Mouse (Mus musculus) small intestine, adult 2 months (tissue): Measurements from ENCODE around the gene Sspo. TPM values are rescaled to one million over a fixed set of nuclear protein-coding genes. Genes with fewer than 3 reads are reported as not detected.

ENCODE experiments used
- H3K27ac ChIP-seq: fragments of 200-500 bp; 2 replicates; pipeline ENCODE4 v1.5.1; 2012; ENCODE audit warnings: low read depth, low read length, control low read depth, inconsistent platforms; ENCODE audit not compliant: insufficient read depth
- H3K27me3 ChIP-seq: fragments of 200-500 bp; 2 replicates; pipeline ENCODE4 v1.6.1; 2012; ENCODE audit warnings: mild to moderate bottlenecking, moderate library complexity, low read length, inconsistent platforms; ENCODE audit not compliant: control insufficient read depth, insufficient read depth
- H3K36me3 ChIP-seq: fragments of 200-500 bp; 2 replicates; pipeline ENCODE4 v1.6.1; 2012; ENCODE audit warnings: mild to moderate bottlenecking, low read length, control low read depth, inconsistent platforms; ENCODE audit not compliant: control insufficient read depth, insufficient read depth
- H3K4me1 ChIP-seq: fragments of 200-500 bp; 2 replicates; pipeline ENCODE4 v1.6.1; 2012; ENCODE audit warnings: low read length, inconsistent platforms, mixed read lengths; ENCODE audit not compliant: control insufficient read depth, insufficient read depth, insufficient read length
- H3K4me3 ChIP-seq: fragments of 200-500 bp; 2 replicates; pipeline ENCODE4 v1.5.1; 2012; ENCODE audit warnings: low read depth, mild to moderate bottlenecking, control low read depth, inconsistent platforms, low read length, moderate library complexity
- CTCF ChIP-seq: fragments of 200-500 bp; IDR thresholded peaks from 2 replicates; pipeline ENCODE4 v1.5.1; 2012; ENCODE audit warnings: low read depth, mild to moderate bottlenecking, control low read depth, inconsistent platforms, low read length, moderate library complexity, mixed read lengths; ENCODE audit not compliant: insufficient replicate concordance, insufficient read length; ENCODE audit errors: extremely low read depth
- POLR2A ChIP-seq: fragments of 200-500 bp; IDR thresholded peaks from 2 replicates; pipeline ENCODE4 v1.6.1; 2012; ENCODE audit warnings: low read depth, mild to moderate bottlenecking, control low read depth, inconsistent platforms, low read length, moderate library complexity
- WGBS: fragments of 180-500 bp; shearing (Covaris S2); methylation state at CpG from one replicate; pipeline ENCODE4 v1.1.7; 2018; 5-methylcytosine and 5-hydroxymethylcytosine counted together
- polyA plus RNA-seq: library from polyadenylated mRNA; depleted of rRNA; stranded (reverse); fragments of >200 nt; gene quantifications from 2 replicates; pipeline ENCODE4 v1.2.3, GENCODE M21; 2012

Gene Sspo
- polyA plus RNA-seq, 1 experiment = 3.0 TPM

GRCm38 (mm10) chr6:48445181-48446101 is 2.6 kb upstream of the Sspo start, which contains the start of gene Zfp467:
Zfp467 (minus strand) TSS chr6:48445825.
- Histone ChIP-seq H3K27me3 (no peaks in the 10 kb centered on the region), H3K4me3 (peak within 1 kb of the TSS; percentile 89), H3K4me1 (peaks cover 3% of the 10 kb centered on the region), H3K36me3 (no peaks in the 10 kb centered on the region; the same call in 1 of the 2 replicates), H3K27ac (peak within 1 kb of the TSS; percentile 58)
- under 1% methylated on average over 65 of the region's 65 CpGs for WGBS
- TF ChIP-seq POLR2A (no peak; the same call in none of the 2 replicates), CTCF (no peak)

- TF ChIP-seq CTCF = no peak
- TF ChIP-seq POLR2A = no peak
- H3K36me3 ChIP-seq = no peaks in the 10 kb centered on the region; the same call in 1 of the 2 replicates
- H3K27ac ChIP-seq = no peak overlapping the region
- H3K4me3 ChIP-seq = peak overlapping the region; percentile 89; the same call in 1 of the 2 replicates
- peaks cover 3% of the 10 kb centered on the region for H3K4me1 ChIP-seq
- 43% methylated on average over 3 of the region's 3 CpGs for WGBS
- no peaks in the 10 kb centered on the region for H3K27me3 ChIP-seq
Measured at GRCm38 (mm10) chr6:48446256-48446655, 1.8 kb upstream of the Sspo start.

- Histone ChIP-seq H3K27me3 (no peaks in the 10 kb centered on the region), H3K4me1 (peaks cover 3% of the 10 kb centered on the region), H3K27ac (no peak overlapping the region), H3K36me3 (no peaks in the 10 kb centered on the region; the same call in 1 of the 2 replicates), H3K4me3 (no peak overlapping the region)
- TF ChIP-seq POLR2A (no peak), CTCF (no peak)
- 95% methylated on average over 3 of the region's 3 CpGs for WGBS
Measured at GRCm38 (mm10) chr6:48446896-48447295, 1.1 kb upstream of the Sspo start.

DNA sequence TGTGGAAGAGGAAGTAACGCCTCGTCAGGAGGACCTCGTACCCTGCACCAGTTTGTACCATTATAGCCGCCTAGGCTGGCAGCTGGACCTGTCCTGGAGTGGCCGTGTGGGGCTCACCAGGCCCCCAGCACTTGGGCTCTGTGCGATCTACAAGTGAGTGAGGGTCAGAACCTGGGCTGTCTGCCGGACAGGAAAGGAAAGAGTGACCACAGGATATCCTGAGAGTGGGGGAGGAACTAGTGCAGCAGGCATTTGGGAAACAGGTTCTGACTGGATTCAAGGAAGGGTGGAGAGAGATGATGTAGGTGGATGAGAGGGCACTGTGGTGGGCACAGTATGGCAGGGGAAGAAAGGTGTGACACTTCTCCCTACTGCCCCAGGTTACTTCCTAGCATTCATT is 498 bp downstream of the Sspo start:
- 72% methylated on average over 7 of the region's 7 CpGs for WGBS
- no peaks in the 10 kb centered on the region for H3K36me3 ChIP-seq
- no peak overlapping the region for H3K4me3 ChIP-seq
- TF ChIP-seq CTCF (no peak), POLR2A (no peak)
- no peak overlapping the region for H3K27ac ChIP-seq
- H3K4me1 ChIP-seq = peaks cover 3% of the 10 kb centered on the region
- no peaks in the 10 kb centered on the region for H3K27me3 ChIP-seq

GRCm38 (mm10) chr6:48452151-48452550 is 4.1 kb downstream of the Sspo start:
- WGBS = 68% methylated on average over 1 of the region's 1 CpGs
- Histone ChIP-seq H3K36me3 (no peaks in the 10 kb centered on the region), H3K4me3 (no peak overlapping the region), H3K4me1 (no peaks in the 10 kb centered on the region), H3K27me3 (no peaks in the 10 kb centered on the region), H3K27ac (no peak overlapping the region)
- no peak for TF ChIP-seq POLR2A

DNA sequence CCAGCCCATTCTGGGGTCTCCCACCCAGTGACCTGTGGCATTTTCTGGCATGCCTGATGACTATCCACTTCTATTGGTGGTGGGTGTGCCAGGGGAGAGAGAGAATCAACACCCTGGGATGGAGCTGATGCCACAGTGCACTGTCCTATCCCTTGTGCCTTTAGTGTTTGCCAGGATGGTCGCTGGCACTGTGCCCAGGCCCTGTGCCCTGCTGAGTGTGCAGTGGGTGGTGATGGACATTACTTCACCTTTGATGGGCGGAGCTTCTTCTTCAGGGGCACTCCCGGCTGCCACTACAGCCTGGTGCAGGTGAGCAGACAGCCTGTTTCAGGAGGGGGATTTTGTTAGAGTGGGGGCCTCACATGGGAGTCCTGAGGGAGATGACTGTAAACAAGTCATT is 4.7 kb downstream of the Sspo start:
- H3K27me3 ChIP-seq = no peaks in the 10 kb centered on the region
- no peaks in the 10 kb centered on the region for H3K36me3 ChIP-seq
- TF ChIP-seq POLR2A = no peak
- no peak for TF ChIP-seq CTCF
- H3K27ac ChIP-seq = no peak overlapping the region
- WGBS = 46% methylated on average over 3 of the region's 3 CpGs
- no peaks in the 10 kb centered on the region for H3K4me1 ChIP-seq
- no peak overlapping the region for H3K4me3 ChIP-seq

DNA sequence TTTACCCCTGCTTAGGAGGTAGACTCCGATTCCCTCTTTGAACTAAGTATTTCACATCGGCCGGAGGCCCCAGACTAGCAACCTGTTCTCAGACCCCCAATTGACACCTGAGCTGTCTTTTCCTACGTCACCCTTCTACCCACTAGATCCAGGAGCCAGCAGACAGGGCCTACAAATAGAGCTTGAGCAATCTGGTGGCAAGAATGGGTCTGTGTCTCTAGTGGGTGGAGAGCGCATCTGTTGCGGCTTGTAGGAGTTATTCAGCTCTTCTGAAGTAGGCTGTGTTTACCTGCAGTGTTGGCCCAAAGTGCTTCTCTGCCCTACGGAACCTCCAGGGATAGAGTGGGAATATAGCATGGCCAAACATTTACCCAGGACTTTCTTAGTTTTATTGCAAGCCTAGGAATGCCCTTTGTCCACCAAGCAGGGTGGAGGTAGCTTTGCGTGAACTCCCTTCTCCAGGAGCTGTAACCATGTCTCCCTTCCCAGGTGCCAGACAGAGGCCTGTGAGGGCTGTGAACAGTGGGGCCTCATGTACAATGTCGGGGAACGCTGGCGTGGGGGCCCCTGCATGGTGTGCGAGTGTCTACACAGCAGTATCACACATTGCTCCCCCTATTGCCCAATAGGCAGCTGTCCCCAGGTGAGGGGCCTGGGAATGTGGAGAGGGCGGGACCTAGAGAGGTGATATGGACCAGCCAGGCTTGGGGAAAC is 17.1 kb downstream of the Sspo start:
- H3K27me3 ChIP-seq = no peaks in the 10 kb centered on the region
- no peak for TF ChIP-seq CTCF
- TF ChIP-seq POLR2A = no peak
- peaks cover 29% of the 10 kb centered on the region for H3K4me1 ChIP-seq
- H3K4me3 ChIP-seq = no peak overlapping the region
- 51% methylated on average over 13 of the region's 13 CpGs for WGBS
- H3K27ac ChIP-seq = peak overlapping the region; percentile 58
- H3K36me3 ChIP-seq = no peaks in the 10 kb centered on the region
